Mouse (Mus musculus) left cerebral cortex, postnatal 25 days (tissue): ENCODE data around the gene Cldn19. TPM values are rescaled to one million over a fixed set of nuclear protein-coding genes. Genes with fewer than 3 reads are reported as not detected.
A peak's percentile ranks its signal among the peaks of the same experiment; 100 is the strongest.

ENCODE experiments used
- DNase-seq, 2 experiments: peaks; one replicate each; pipeline ENCODE4 v3.0.0; 2022; ENCODE audit warnings: low spot score in 2 of 2, mixed read lengths in 1 of 2
- intact Hi-C: fragments of 180-260 bp; cut with DNase I; formaldehyde crosslinking; loops from one replicate; pipeline ENCODE4 v1.15.1; 2025
- total RNA-seq, 2 experiments: library from RNA; stranded (reverse); gene quantifications; 2 replicates each; pipeline ENCODE4 v1.2.3; 2021

The Cldn19 gene
- total RNA-seq, 2 experiments from 2014 or later, result 0.43 to 0.44 TPM

DNA sequence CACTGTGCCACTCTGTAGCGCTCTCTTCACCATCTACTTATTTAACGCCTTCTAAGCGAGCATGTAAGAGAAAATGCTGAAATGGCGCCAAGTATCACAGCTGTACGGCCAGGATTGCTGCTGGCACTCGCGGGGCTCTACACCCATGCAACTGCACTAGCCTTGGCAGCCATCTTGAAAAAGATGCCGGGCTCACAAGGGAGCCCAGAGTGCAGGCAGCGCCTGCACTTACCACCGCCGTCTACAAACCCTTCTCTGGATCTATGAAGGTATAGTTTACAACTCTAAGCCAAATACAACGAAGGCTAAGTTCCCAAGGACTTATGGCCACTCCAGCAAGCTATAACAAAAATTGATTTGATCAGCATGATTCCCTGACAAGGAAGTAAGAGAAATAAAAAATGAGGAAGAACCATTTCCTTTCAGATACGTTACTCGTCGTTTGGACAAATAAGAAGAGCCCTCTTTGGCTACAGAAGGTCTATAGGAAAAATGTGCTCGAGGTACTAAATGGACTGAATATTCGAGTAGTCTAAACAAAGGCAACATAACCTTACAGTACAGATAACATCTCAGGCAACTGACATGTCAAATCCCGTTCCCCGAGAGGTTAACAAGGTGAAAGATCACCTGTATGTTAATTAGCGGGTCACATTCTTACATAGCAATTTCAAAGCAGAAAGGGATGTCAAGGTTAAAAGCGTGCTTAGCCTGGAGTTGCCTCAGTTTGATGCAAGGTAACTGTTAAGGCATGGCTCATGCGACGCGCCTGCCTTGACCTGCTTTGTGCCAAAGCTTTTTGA lies 37.8 kb downstream of the Cldn19 start:
- DNase-seq, result peak; percentile 63 to 72
- intact Hi-C loops, result no loop called here

DNA sequence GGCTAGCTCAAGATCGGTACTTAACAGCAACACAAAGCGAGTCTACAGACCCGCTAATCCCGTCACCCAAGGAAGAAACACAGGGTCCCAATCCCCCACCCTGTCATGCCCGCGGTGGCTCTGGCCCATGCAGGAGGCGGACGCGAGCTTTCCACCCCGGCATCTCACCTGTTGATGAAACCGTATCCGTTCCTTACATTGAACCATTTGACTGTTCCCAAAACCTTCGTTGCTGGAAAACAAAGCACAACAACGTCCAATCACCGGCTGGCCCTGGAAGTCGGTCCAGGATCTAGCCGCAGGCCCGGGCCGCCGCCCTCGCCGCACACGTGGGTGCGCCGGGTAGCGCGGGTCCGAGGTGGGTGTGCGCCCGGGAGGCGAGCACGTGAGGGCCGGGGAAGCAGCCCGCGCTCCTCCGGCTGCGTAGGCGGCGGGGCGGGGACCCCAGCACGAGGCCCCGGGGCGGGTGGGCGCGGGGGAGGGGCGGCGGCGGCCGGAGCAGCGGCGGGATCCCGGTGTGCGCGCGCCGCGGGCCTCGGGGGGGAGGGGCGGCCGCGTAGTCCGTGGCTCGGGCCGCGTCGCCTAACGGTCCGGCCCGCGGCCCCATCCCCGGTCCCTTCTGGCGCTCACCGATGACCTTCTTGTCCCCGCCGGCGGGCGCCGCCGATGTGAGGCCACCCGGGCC lies 38.5 kb downstream of the Cldn19 start:
- DNase-seq, result peak; percentile 16 to 23
- intact Hi-C loops, result loop anchor here (1.0 to 2.0 kb wide), 2 partner anchors 27 to 47 kb away; partner anchors contain the start of gene Ppih

DNA sequence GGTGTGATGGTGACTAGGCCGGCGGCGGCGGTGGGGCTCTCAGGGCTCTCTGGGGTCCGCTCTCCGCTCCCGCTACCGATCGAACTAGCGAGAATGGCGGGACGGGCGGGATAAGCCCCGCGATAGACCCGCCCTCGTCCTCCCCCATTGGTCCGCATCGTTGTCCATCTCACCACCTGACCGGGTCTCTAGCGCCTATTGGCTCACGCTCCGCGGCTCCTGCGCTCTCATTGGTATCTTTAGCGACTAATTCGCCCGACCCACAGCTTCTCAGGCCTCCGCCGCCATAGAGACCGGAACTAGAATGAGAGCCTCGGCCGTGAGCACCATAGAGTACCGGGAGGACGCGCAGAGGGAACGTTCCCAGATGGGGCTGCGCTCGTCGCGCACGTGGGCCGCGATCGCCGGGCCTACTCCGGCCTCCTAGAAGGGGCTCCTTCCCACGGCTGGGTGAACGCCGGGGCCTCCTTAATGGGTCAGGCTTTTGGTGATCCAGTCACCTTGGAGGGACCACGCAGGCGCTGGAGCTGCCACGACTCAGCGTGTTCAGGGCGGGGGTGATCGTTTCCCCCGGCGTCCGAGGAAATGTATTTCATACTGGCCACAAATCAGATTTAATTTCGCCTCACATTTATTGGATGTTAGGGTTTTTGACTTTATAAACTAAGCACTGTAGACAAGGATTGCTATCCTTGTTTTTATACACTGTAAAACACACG lies 39.4 kb downstream of the Cldn19 start, which contains the start of gene Ybx1:
TSS of gene Ybx1 (minus strand) at position 190 of the 719 bp plus-strand sequence.
- peak; percentile 100 for DNase-seq
- intact Hi-C loops, result loop anchor here (1.0 to 2.0 kb wide), 2 partner anchors 26 to 48 kb away; partner anchors contain the start of gene Ppih

DNA sequence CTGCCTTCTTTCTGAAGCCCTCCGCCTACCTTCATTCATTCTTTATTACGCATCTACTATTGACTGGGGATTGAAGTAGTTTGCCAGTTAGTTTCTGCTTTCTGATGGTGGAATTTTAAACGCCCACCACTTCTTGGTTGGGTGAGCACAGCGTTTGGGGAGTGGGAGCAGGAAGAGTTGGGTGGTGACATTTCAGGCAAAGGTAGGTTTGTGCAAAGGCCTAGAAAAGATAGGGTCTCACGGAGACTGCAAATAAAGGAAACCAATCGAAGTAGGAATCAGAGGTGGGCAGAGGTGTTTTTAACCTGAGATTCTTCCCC lies 39.9 kb downstream of the Cldn19 start:
- peak in 1 of 2 experiments; percentile 8 for DNase-seq
- intact Hi-C loops, result loop anchor here (2.0 kb wide), 1 partner anchor 48 kb away; no protein-coding TSS in a partner anchor

DNA sequence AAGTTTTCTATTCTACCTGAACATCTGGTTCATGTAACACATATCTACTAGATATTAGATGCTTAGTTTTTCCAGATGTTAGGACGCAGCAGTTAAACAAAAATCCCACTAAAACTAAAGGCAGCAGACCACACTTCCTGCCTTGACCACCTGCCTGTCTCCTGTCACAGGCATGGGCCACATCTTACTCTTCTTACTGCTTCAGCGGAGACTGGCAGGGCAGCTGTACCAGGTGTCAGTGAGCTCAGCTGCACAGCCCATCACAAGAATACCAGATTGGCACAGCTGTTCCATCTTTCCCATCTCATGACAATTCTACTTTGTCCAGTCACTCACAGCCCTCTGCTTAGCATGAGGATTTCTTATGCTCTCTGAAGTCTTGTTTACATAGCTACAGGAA lies 42.1 kb downstream of the Cldn19 start:
- no peak for DNase-seq

DNA sequence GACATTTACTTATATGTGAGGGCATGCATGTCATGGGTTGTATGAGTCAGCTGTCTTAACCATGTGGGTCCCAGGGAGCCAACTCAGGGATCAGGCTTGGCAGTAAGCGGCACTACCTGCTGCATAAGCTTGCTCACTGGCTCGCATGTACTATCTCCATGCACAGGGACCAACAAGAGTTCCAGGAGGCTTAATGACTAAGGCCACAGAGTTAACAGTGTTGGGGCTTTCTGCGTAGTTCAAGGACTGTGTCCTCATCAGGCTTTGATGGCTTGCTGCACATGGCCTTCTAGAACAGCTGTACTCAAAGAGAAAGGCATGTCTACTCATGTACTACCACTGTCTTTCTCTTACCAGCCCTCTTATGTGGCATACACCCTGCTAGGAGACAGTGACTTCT lies 45.5 kb downstream of the Cldn19 start:
- intact Hi-C loops, result no loop called here

More for the DNA sequence above, 42.1 kb downstream of the Cldn19 start:
- intact Hi-C loops, result no loop called here

GRCm38 (mm10) chr4:119301777-119302176 lies 46.6 kb downstream of the Cldn19 start:
- intact Hi-C loops, result no loop called here
- no peak for DNase-seq

More for the DNA sequence above, 45.5 kb downstream of the Cldn19 start:
- no peak for DNase-seq

GRCm38 (mm10) chr4:119303291-119303690 lies 48.1 kb downstream of the Cldn19 start:
- intact Hi-C loops, result no loop called here
- no peak for DNase-seq

DNA sequence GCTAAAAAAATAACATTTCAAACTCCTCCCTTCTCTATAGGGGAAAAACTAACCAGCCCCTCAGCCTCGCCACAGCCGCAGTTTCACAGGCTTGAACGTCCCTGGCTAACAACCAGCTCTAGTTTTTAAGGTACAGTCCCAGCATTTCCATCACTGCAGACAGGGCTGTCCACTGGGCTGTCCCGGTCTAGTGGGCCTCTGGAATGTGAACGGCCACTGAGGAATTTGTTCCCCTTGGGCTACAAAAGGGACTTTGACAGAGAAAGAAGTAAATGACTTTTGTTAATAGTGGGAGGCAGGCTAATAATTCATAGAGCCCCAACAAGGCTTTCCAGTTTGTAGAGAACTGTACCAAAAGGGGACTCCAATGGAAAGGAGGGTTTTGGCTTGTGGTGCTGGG lies 50.2 kb downstream of the Cldn19 start:
- DNase-seq, result no peak
- intact Hi-C loops, result no loop called here

Other genes with a start within 250 kb of the Cldn19 start
- 100 to 1,000 TPM in 1 of 2 experiments, 10 to 100 TPM in 1; 95.0 to 111 TPM for gene Slc2a1, start 146.7 kb upstream of the Cldn19 start, total RNA-seq
- gene Zfp691, start 81.2 kb upstream of the Cldn19 start, total RNA-seq, result 1 to 10 TPM; 7.9 to 8.6 TPM
- gene Ermap, start 65.4 kb upstream of the Cldn19 start, total RNA-seq, result under 1 TPM; 0.57 to 0.60 TPM
- 10 to 100 TPM; 17.6 to 20.7 TPM for gene Svbp, start 60.1 kb upstream of the Cldn19 start, total RNA-seq
- gene Tmem269, start 37.2 kb upstream of the Cldn19 start, total RNA-seq, result under 1 TPM; 0.50 to 0.64 TPM
- 10 to 100 TPM; 33.4 to 34.2 TPM for gene AU022252, start 22.7 kb upstream of the Cldn19 start, total RNA-seq
- gene P3h1, start 22.5 kb upstream of the Cldn19 start, total RNA-seq, result 1 to 10 TPM; 6.5 to 6.9 TPM
- gene Ybx1, start 39.2 kb downstream of the Cldn19 start, total RNA-seq, result 100 to 1,000 TPM; 218 to 230 TPM
- gene Ppih, start 65.1 kb downstream of the Cldn19 start, total RNA-seq, result 10 to 100 TPM; 16.2 to 21.6 TPM
- 10 to 100 TPM; 16.3 to 16.9 TPM for gene Ccdc30, start 160.1 kb downstream of the Cldn19 start, total RNA-seq
- gene Ppcs, start 167.0 kb downstream of the Cldn19 start, total RNA-seq, result 1 to 10 TPM; 4.7 to 5.2 TPM
- gene Zmynd12, start 167.4 kb downstream of the Cldn19 start, total RNA-seq, result under 1 TPM in 1 of 2 experiments, not detected in 1; 0.25 TPM
- gene Rimkla, start 237.2 kb downstream of the Cldn19 start, total RNA-seq, result 10 to 100 TPM in 1 of 2 experiments, 1 to 10 TPM in 1; 7.6 to 12.4 TPM